Mouse (Mus musculus): ENCODE measurements at regions not wholly inside any gene's neighbourhood (a gene's known extent, or its start where the extent isn't known, plus 50 kb on each side); places are given as distances from the start of the nearest gene placed in this dataset.
A peak's percentile ranks its signal among the peaks of the same experiment; 100 is the strongest.

GRCm38 (mm10) chr19:32881443-32881842 is 124.1 kb downstream of the Pten start:
- ATAC-seq (ENCODE audit: borderline replicate concordance, extremely low read depth, low FRiP score, low TSS enrichment) = no peak
- no peak overlapping the region for H3K9ac ChIP-seq
- no peak overlapping the region for H3K27ac ChIP-seq
- no peak overlapping the region for H3K4me3 ChIP-seq
- no peaks in the 10 kb centered on the region for H3K27me3 ChIP-seq
- H3K9me3 ChIP-seq = no peaks in the 10 kb centered on the region
- WGBS = 68% methylated on average over 3 of the region's 3 CpGs
- H3K4me1 ChIP-seq = peaks cover 13% of the 10 kb centered on the region
- H3K36me3 ChIP-seq = no peaks in the 10 kb centered on the region
- no peak overlapping the region for H3K4me2 ChIP-seq

GRCm38 (mm10) chr19:32884279-32884678 is 127.0 kb downstream of the Pten start:
- Histone ChIP-seq H3K4me3 (no peak overlapping the region), H3K9me3 (no peaks in the 10 kb centered on the region), H3K36me3 (no peaks in the 10 kb centered on the region), H3K4me2 (no peak overlapping the region), H3K27ac (no peak overlapping the region), H3K27me3 (no peaks in the 10 kb centered on the region), H3K4me1 (peaks cover 13% of the 10 kb centered on the region), H3K9ac (no peak overlapping the region)
- 64% methylated on average over 3 of the region's 3 CpGs for WGBS
- no peak for ATAC-seq (ENCODE audit: borderline replicate concordance, extremely low read depth, low FRiP score, low TSS enrichment)

GRCm38 (mm10) chr19:32885481-32886131 is 128.3 kb downstream of the Pten start:
- Histone ChIP-seq H3K36me3 (no peaks in the 10 kb centered on the region), H3K4me1 (peaks cover 13% of the 10 kb centered on the region), H3K9me3 (no peaks in the 10 kb centered on the region), H3K9ac (no peak overlapping the region), H3K4me3 (no peak overlapping the region), H3K4me2 (0 out of 2 replicates have a peak overlapping the region, but pooled peaks have one; percentile 26), H3K27ac (no peak overlapping the region), H3K27me3 (no peaks in the 10 kb centered on the region)
- WGBS = 25% methylated on average over 12 of the region's 12 CpGs
- no peak for ATAC-seq (ENCODE audit: borderline replicate concordance, extremely low read depth, low FRiP score, low TSS enrichment)

GRCm38 (mm10) chr19:32887190-32887589 is 129.9 kb downstream of the Pten start:
- Histone ChIP-seq H3K27ac (no peak overlapping the region), H3K27me3 (no peaks in the 10 kb centered on the region), H3K4me3 (no peak overlapping the region), H3K9me3 (no peaks in the 10 kb centered on the region), H3K4me2 (no peak overlapping the region), H3K36me3 (no peaks in the 10 kb centered on the region), H3K4me1 (peaks cover 13% of the 10 kb centered on the region), H3K9ac (no peak overlapping the region)
- no peak for ATAC-seq (ENCODE audit: borderline replicate concordance, extremely low read depth, low FRiP score, low TSS enrichment)
- 69% methylated on average over 7 of the region's 7 CpGs for whole genome bisulfite sequencing

GRCm38 (mm10) chr19:32888616-32889305 is 131.5 kb downstream of the Pten start:
- WGBS = 34% methylated on average over 12 of the region's 12 CpGs
- H3K4me1 ChIP-seq = peaks cover 13% of the 10 kb centered on the region

GRCm38 (mm10) chr19:32890801-32891200 is 133.5 kb downstream of the Pten start:
- Histone ChIP-seq H3K4me1 (peaks cover 5% of the 10 kb centered on the region), H3K4me3 (no peak overlapping the region), H3K9me3 (no peaks in the 10 kb centered on the region), H3K4me2 (no peak overlapping the region), H3K36me3 (no peaks in the 10 kb centered on the region), H3K9ac (no peak overlapping the region), H3K27ac (no peak overlapping the region), H3K27me3 (no peaks in the 10 kb centered on the region)
- no peak for ATAC-seq (ENCODE audit: borderline replicate concordance, extremely low read depth, low FRiP score, low TSS enrichment)
- 77% methylated on average over 6 of the region's 6 CpGs for WGBS

More at GRCm38 (mm10) chr19:32888616-32889305, 131.5 kb downstream of the Pten start:
- no peaks in the 10 kb centered on the region for H3K9me3 ChIP-seq
- no peaks in the 10 kb centered on the region for H3K27me3 ChIP-seq
- H3K36me3 ChIP-seq = no peaks in the 10 kb centered on the region
- no peak overlapping the region for H3K27ac ChIP-seq
- H3K9ac ChIP-seq = no peak overlapping the region
- no peak overlapping the region for H3K4me3 ChIP-seq
- no peak overlapping the region for H3K4me2 ChIP-seq
- no peak for ATAC-seq (ENCODE audit: borderline replicate concordance, extremely low read depth, low FRiP score, low TSS enrichment)

GRCm38 (mm10) chr19:32892469-32892868 is 135.2 kb downstream of the Pten start:
- Histone ChIP-seq H3K27me3 (no peaks in the 10 kb centered on the region), H3K4me1 (no peaks in the 10 kb centered on the region), H3K36me3 (no peaks in the 10 kb centered on the region), H3K4me2 (no peak overlapping the region), H3K27ac (no peak overlapping the region), H3K4me3 (no peak overlapping the region), H3K9ac (no peak overlapping the region), H3K9me3 (no peaks in the 10 kb centered on the region)
- WGBS = 72% methylated on average over 5 of the region's 5 CpGs
- no peak for ATAC-seq (ENCODE audit: borderline replicate concordance, extremely low read depth, low FRiP score, low TSS enrichment)

- ATAC-seq (ENCODE audit: borderline replicate concordance, extremely low read depth, low FRiP score, low TSS enrichment) = 0 out of 2 replicates have a peak, but pooled peaks have one; percentile 31
- H3K4me1 ChIP-seq = peaks cover 29% of the 10 kb centered on the region
These were observed 146.3 kb downstream of the Pten start for GRCm38 (mm10) chr19:32903454-32904108.

GRCm38 (mm10) chr19:32904517-32904916 is 147.2 kb downstream of the Pten start:
- H3K9me3 ChIP-seq = no peaks in the 10 kb centered on the region
- no peak overlapping the region for H3K4me3 ChIP-seq
- H3K36me3 ChIP-seq = no peaks in the 10 kb centered on the region
- no peak overlapping the region for H3K4me2 ChIP-seq
- no peak overlapping the region for H3K27ac ChIP-seq
- H3K4me1 ChIP-seq = peaks cover 29% of the 10 kb centered on the region
- H3K27me3 ChIP-seq = no peaks in the 10 kb centered on the region
- H3K9ac ChIP-seq = no peak overlapping the region
- 75% methylated on average over 7 of the region's 7 CpGs for WGBS
- ATAC-seq (ENCODE audit: borderline replicate concordance, extremely low read depth, low FRiP score, low TSS enrichment) = no peak

More at GRCm38 (mm10) chr19:32903454-32904108, 146.3 kb downstream of the Pten start:
- Histone ChIP-seq H3K9ac (no peak overlapping the region), H3K27ac (no peak overlapping the region; the same call in 1 of the 2 replicates), H3K27me3 (no peaks in the 10 kb centered on the region), H3K9me3 (no peaks in the 10 kb centered on the region), H3K4me3 (no peak overlapping the region), H3K4me2 (no peak overlapping the region), H3K36me3 (no peaks in the 10 kb centered on the region)
- 42% methylated on average over 7 of the region's 7 CpGs for WGBS

- H3K9me3 ChIP-seq = no peaks in the 10 kb centered on the region
- WGBS = 21% methylated on average over 8 of the region's 8 CpGs
- ATAC-seq (ENCODE audit: borderline replicate concordance, extremely low read depth, low FRiP score, low TSS enrichment) = no peak
- peak overlapping the region; percentile 17; the same call in 1 of the 2 replicates for H3K4me2 ChIP-seq
- H3K27me3 ChIP-seq = no peaks in the 10 kb centered on the region
- no peak overlapping the region for H3K4me3 ChIP-seq
- H3K27ac ChIP-seq = peak overlapping the region; percentile 55
- H3K9ac ChIP-seq = no peak overlapping the region
- peaks cover 29% of the 10 kb centered on the region for H3K4me1 ChIP-seq
- H3K36me3 ChIP-seq = no peaks in the 10 kb centered on the region
These were observed 148.7 kb downstream of the Pten start for GRCm38 (mm10) chr19:32905901-32906431.

- H3K4me3 ChIP-seq = no peak overlapping the region
These were observed 149.5 kb downstream of the Pten start for GRCm38 (mm10) chr19:32906820-32907219.

GRCm38 (mm10) chr19:32910050-32910462 is 152.8 kb downstream of the Pten start:
- 67% methylated on average over 4 of the region's 4 CpGs for WGBS
- no peak overlapping the region for H3K4me2 ChIP-seq
- H3K9ac ChIP-seq = no peak overlapping the region
- no peaks in the 10 kb centered on the region for H3K9me3 ChIP-seq
- no peaks in the 10 kb centered on the region for H3K36me3 ChIP-seq
- no peaks in the 10 kb centered on the region for H3K27me3 ChIP-seq
- ATAC-seq (ENCODE audit: borderline replicate concordance, extremely low read depth, low FRiP score, low TSS enrichment) = no peak
- H3K4me1 ChIP-seq = peaks cover 16% of the 10 kb centered on the region
- H3K4me3 ChIP-seq = no peak overlapping the region
- no peak overlapping the region for H3K27ac ChIP-seq

More at GRCm38 (mm10) chr19:32906820-32907219, 149.5 kb downstream of the Pten start:
- Histone ChIP-seq H3K36me3 (no peaks in the 10 kb centered on the region), H3K9ac (no peak overlapping the region), H3K9me3 (no peaks in the 10 kb centered on the region), H3K27me3 (no peaks in the 10 kb centered on the region), H3K27ac (no peak overlapping the region), H3K4me2 (no peak overlapping the region), H3K4me1 (peaks cover 28% of the 10 kb centered on the region)
- WGBS = 65% methylated on average over 5 of the region's 5 CpGs
- no peak for ATAC-seq (ENCODE audit: borderline replicate concordance, extremely low read depth, low FRiP score, low TSS enrichment)
